Mouse (Mus musculus) hindbrain, embryonic 10.5 days (tissue): ENCODE data around the gene Slc36a2. TPM values are rescaled to one million over a fixed set of nuclear protein-coding genes. Genes with fewer than 3 reads are reported as not detected.

Source experiments
- DNase-seq: peaks from one replicate; pipeline ENCODE4 v3.0.0-alpha.2; 2017; ENCODE audit warnings: low spot score
- H3K27ac ChIP-seq: fragments of 300-500 bp; sonication (generic); 2 replicates; pipeline ENCODE4 v1.5.1; 2016; ENCODE audit warnings: mild to moderate bottlenecking, moderate library complexity
- H3K27me3 ChIP-seq: fragments of 300-500 bp; sonication (generic); 2 replicates; pipeline ENCODE4 v1.6.1; 2016; ENCODE audit warnings: mild to moderate bottlenecking; ENCODE audit not compliant: poor library complexity, insufficient read depth, severe bottlenecking
- H3K36me3 ChIP-seq: fragments of 300-500 bp; sonication (generic); 2 replicates; pipeline ENCODE4 v1.6.1; 2016; ENCODE audit warnings: mild to moderate bottlenecking, moderate library complexity
- H3K4me1 ChIP-seq: fragments of 300-500 bp; sonication (generic); replicated peaks from 2 replicates; pipeline ENCODE4 v1.6.1; 2016; ENCODE audit warnings: mild to moderate bottlenecking
- H3K4me3 ChIP-seq: fragments of 300-500 bp; sonication (generic); 2 replicates; pipeline ENCODE4 v1.5.1; 2016; ENCODE audit warnings: mild to moderate bottlenecking, moderate library complexity
- H3K9me3 ChIP-seq: fragments of 300-500 bp; sonication (generic); 2 replicates; pipeline ENCODE4 v1.6.1; 2016; ENCODE audit warnings: mild to moderate bottlenecking, moderate library complexity
- WGBS: fragments of 180-500 bp; shearing (Covaris S2); methylation state at CpG from one replicate; pipeline ENCODE4 v1.1.7; 2016; 5-methylcytosine and 5-hydroxymethylcytosine counted together
- polyA plus RNA-seq: library from polyadenylated mRNA; unstranded; fragments of >200 nt; fragmentation: Nextera tagmentation; extraction: Ambion mirVana; gene quantifications from 2 replicates; pipeline ENCODE4 v1.2.1, GENCODE M21; 2016

The Slc36a2 gene
- polyA plus RNA-seq, 1 experiment from 2014 or later: 1.0 TPM

DNA sequence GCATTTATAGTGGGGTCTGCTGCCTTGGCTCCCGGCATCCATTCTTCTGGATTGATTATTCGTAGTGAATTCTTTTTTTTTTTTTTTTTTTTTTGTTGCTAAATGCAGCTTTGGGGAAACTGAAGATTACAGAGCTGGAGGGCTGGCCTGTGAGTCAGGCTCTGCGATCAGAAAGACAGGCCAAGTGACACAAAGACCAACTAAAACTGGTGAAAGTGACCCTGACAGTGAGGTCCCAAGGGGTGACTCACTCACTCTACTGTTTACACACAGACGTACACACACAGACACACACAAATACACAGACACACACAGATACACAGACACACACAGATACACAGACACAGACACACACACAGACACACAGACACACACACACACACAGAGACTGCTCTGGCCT, 14.4 kb downstream of the Slc36a2 start:
- H3K36me3 ChIP-seq: no peaks in the 10 kb centered on the region
- H3K9me3 ChIP-seq: peaks cover 3% of the 10 kb centered on the region; the same call in 1 of the 2 replicates
- WGBS: 83% methylated on average over 4 of the region's 4 CpGs
- DNase-seq: no peak
- H3K27ac ChIP-seq: no peak overlapping the region
- H3K4me3 ChIP-seq: no peak overlapping the region
- H3K4me1 ChIP-seq: no peaks in the 10 kb centered on the region
- H3K27me3 ChIP-seq: no peaks in the 10 kb centered on the region

DNA sequence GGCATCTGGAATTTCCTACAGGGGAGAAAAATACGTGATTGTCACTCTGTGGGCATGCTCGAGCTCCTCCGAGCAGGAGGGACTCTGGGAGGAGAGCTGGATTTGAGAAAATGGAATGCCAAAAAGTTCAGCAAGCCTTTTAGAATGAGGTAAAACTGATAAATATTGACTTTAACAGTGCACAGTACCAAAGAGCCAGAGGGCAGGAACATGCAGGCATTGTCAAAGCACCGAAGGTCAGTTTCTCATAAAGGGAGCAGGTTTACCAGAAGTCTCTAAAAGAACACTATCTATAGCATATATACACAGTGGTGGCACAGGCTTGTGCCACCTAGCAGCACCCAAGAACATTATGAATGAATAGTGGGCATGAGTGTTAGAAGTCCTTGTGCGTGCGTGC, 16.0 kb downstream of the Slc36a2 start:
- Histone ChIP-seq H3K36me3 (no peaks in the 10 kb centered on the region), H3K9me3 (peaks cover 3% of the 10 kb centered on the region; the same call in 1 of the 2 replicates), H3K27me3 (no peaks in the 10 kb centered on the region), H3K27ac (no peak overlapping the region), H3K4me1 (no peaks in the 10 kb centered on the region), H3K4me3 (no peak overlapping the region)
- no peak for DNase-seq
- 86% methylated on average over 6 of the region's 6 CpGs for WGBS

DNA sequence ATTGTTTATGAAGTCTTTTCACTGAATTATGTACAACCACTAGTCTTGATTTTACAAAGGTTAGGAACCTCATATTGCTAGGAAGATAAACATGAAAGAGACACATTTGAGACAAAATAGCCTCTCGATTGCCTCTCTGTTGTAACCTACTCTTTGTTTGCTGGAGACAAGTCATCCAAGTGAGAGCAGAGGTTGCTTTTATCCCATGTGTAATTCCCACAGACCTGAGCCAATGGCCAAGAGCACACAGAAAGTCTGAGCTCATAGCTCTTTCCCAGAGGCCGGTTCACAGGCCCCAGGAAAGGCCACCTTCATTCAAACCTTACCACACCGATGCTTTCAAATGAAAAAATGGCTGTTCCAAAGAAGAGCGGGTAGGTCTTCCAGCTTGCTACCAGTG, 16.4 kb downstream of the Slc36a2 start:
- no peaks in the 10 kb centered on the region for H3K4me1 ChIP-seq
- no peak overlapping the region for H3K27ac ChIP-seq
- DNase-seq: no peak
- WGBS: 83% methylated on average over 4 of the region's 4 CpGs
- H3K9me3 ChIP-seq: peaks cover 3% of the 10 kb centered on the region; the same call in 1 of the 2 replicates
- no peaks in the 10 kb centered on the region for H3K36me3 ChIP-seq
- no peaks in the 10 kb centered on the region for H3K27me3 ChIP-seq
- no peak overlapping the region for H3K4me3 ChIP-seq

DNA sequence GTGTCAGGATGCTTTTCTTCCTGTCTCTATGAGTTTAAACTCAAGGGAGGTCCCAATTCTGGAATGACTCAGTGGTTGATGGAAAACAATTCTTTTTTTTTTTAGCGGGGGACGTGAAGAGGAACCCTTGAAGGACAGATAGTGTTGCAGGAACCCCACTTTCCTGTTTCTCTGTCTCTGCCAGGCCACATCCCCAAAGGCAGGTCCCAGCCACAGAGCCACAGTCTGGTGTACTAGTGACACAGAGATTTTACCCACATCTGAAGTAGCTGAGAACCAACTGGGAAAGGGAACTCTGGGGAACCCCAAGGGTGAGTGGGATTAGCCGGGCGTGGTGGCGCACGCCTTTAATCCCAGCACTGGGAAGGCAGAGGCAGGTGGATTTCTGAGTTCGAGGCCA, 19.1 kb downstream of the Slc36a2 start:
- no peaks in the 10 kb centered on the region for H3K9me3 ChIP-seq
- WGBS: 91% methylated on average over 7 of the region's 7 CpGs
- no peak overlapping the region for H3K27ac ChIP-seq
- H3K4me1 ChIP-seq: no peaks in the 10 kb centered on the region
- H3K36me3 ChIP-seq: no peaks in the 10 kb centered on the region
- no peaks in the 10 kb centered on the region for H3K27me3 ChIP-seq
- DNase-seq: no peak
- H3K4me3 ChIP-seq: no peak overlapping the region

DNA sequence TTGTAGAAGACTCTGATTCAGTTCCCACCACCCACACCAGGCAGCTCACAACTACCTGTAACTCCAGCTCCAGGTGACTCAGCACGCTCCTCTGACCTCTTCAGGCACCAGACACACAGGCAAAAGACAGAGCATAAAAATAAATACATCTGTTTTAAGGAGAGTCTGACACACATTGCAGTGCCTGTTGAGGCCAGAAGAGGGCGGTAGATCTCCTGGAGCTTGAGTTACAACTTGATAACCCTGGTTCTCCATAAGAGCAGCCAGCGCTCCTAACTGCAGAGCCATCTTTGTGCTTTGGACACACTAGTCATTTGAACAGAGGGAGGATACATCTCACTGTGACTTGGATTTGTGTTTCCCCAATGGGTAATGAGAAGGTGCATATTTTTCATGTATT, 20.2 kb downstream of the Slc36a2 start:
- Histone ChIP-seq H3K4me3 (no peak overlapping the region), H3K9me3 (no peaks in the 10 kb centered on the region), H3K36me3 (no peaks in the 10 kb centered on the region), H3K27me3 (no peaks in the 10 kb centered on the region), H3K27ac (no peak overlapping the region), H3K4me1 (no peaks in the 10 kb centered on the region)
- WGBS: 40% methylated on average over 3 of the region's 3 CpGs
- peak; percentile 20 for DNase-seq

DNA sequence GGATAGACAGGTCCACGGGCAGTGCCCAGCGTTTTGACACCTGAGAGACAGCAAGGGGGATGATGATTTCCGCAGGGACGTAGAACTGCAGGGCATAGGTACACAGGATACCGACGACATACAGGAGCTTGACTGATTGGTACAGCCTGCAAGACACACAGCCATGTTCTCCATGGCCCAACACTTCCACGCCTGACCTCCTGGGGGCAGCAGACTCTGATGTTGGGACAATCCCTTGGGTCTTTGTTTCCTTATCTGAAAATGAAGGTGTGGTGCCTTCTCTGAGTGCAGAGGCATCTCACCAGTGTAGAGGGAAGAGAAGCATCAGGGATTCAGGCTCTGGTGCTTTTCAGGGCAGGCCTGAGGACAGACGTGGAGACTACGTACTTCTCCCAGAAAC, 22.2 kb downstream of the Slc36a2 start:
- Histone ChIP-seq H3K4me3 (no peak overlapping the region), H3K27me3 (no peaks in the 10 kb centered on the region), H3K36me3 (no peaks in the 10 kb centered on the region), H3K27ac (no peak overlapping the region), H3K9me3 (no peaks in the 10 kb centered on the region), H3K4me1 (no peaks in the 10 kb centered on the region)
- peak; percentile 41 for DNase-seq
- 48% methylated on average over 9 of the region's 9 CpGs for WGBS

DNA sequence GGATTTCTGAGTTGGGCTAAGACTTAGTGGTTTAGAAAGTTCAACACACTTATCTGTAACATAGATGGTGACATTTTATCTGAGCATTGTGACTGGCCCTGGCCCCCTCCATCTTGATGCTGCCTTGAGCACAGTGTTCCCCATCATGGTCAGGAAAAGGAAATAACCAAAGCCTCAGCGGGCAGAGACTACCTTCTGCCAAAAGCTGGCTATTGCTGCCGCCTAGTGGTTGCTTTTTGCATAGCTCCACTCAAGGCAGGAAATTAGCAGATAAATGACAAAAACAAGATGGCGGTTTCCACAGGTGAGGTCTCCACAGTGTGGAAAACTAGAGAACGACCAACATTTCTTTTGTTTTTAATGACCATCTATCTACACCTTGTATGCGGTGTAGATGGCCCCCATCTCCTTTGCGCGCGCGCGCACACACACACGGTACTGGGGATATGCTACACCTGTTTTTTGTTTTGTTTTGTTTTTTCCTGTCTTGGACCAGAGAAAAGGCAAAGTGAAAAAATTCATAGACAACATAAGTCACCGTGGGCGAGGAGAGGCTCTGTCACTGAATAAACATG, 26.0 kb downstream of the Slc36a2 start:
- WGBS: 55% methylated on average over 13 of the region's 13 CpGs

DNA sequence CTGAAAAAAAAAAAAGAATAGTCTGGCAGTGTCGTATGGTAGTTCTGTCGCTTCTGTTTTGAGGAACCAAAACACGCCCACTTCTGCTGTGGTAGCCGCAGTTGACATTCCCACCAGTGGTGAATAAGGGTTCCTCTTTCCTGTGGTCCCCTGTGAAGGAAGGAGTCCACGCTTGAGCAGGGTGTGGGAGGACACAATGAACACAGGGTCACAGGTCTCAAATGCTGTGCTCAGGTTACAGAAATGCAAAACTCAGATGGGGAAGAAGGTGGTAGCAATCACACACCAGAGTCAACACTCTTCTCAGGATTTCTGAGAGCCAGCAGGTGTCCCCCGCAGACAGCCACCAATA, 29.8 kb downstream of the Slc36a2 start:
- Histone ChIP-seq H3K36me3 (no peaks in the 10 kb centered on the region), H3K27ac (no peak overlapping the region), H3K4me3 (no peak overlapping the region), H3K27me3 (no peaks in the 10 kb centered on the region), H3K4me1 (no peaks in the 10 kb centered on the region), H3K9me3 (no peaks in the 10 kb centered on the region)
- DNase-seq: no peak
- 75% methylated on average over 6 of the region's 6 CpGs for WGBS

More for the DNA sequence above, 26.0 kb downstream of the Slc36a2 start:
- Histone ChIP-seq H3K4me3 (no peak overlapping the region), H3K36me3 (no peaks in the 10 kb centered on the region), H3K4me1 (no peaks in the 10 kb centered on the region), H3K9me3 (no peaks in the 10 kb centered on the region), H3K27ac (no peak overlapping the region), H3K27me3 (no peaks in the 10 kb centered on the region)
- DNase-seq: peak; percentile 79

DNA sequence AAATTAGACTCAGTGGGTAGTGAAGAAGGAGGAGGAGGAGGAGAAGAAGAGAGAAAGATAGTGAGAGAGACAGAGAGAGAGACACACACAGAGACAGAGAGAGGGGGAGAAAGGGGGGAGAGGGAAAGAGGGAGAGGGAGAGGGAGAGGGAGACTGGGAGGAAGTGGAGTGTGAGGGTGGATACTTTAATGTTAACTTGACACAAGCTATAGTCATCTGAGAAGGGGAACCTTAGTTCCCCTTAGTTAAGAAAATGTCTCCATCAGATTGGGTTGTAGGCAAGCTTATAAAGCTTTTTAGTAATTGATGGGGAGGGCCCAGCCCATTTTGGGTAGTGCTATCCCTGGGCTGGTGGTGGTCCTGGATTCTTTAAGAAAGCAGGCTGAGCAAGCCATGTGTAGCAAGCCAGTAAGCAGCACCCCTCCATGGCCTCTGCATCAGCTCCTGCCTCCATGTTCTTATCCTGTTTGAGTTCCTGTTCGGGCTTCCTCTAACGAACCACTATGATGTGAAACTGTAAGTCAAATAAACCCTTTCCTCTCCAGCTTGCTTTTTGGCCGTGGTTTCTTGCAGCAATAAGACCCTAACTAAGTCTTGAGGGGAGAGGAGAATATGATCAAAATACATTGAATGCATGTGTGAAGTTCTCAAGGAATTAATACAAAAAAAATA, 30.3 kb downstream of the Slc36a2 start:
- Histone ChIP-seq H3K36me3 (no peaks in the 10 kb centered on the region), H3K4me3 (no peak overlapping the region), H3K4me1 (no peaks in the 10 kb centered on the region), H3K27ac (no peak overlapping the region), H3K9me3 (no peaks in the 10 kb centered on the region), H3K27me3 (no peaks in the 10 kb centered on the region)
- WGBS: 77% methylated on average over 3 of the region's 3 CpGs
- no peak for DNase-seq

DNA sequence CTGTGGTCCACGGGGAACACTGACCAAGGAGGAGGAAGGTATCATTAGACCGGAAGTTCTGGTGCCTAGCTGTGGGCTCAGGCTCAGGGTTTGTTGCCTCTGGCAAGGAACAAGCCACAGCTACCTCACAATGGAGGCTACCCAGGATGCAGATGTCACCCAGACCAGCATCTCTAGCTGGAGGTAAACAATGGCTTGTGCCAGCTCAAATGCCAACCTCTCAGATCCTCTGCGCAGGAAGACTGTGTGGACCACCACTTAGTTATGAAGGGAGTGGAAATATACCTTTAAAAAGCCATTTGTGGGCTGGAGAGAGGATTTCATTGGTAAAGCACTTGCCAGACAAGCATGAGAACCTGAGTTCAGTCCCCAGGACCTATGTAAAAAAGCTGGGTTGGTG, 33.3 kb downstream of the Slc36a2 start, which contains the start of gene Slc36a3:
TSS of gene Slc36a3 (minus strand) at position 101 of the 400 bp plus-strand sequence.
- Histone ChIP-seq H3K9me3 (no peaks in the 10 kb centered on the region), H3K36me3 (no peaks in the 10 kb centered on the region), H3K4me3 (no peak within 1 kb of the TSS), H3K27ac (no peak within 1 kb of the TSS), H3K27me3 (no peaks in the 10 kb centered on the region), H3K4me1 (no peaks in the 10 kb centered on the region)
- no peak for DNase-seq
- 83% methylated on average over 3 of the region's 3 CpGs for WGBS

DNA sequence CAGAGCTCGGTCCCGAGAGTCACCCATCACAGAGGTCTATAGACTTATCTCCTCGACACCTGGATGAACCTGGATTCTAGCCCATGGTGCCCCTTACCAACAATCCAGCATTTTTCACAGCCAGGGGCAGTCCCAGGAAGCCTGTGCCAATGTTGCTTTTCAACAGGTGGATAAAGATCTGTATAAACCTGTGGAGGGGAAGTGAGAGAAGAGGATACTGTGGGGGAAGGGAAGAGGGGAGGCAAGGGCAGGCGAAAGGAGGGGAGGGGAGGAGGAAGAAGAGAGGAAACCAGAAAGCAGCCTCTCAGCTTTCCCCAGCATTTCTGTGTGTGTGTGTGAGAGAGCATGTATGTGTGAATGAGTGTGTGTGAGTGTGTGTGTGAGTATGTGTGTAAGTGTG, 36.4 kb downstream of the Slc36a2 start:
- Histone ChIP-seq H3K4me3 (no peak overlapping the region), H3K27ac (no peak overlapping the region), H3K36me3 (no peaks in the 10 kb centered on the region), H3K4me1 (no peaks in the 10 kb centered on the region), H3K9me3 (no peaks in the 10 kb centered on the region), H3K27me3 (no peaks in the 10 kb centered on the region)
- WGBS: 90% methylated on average over 4 of the region's 4 CpGs
- DNase-seq: no peak

DNA sequence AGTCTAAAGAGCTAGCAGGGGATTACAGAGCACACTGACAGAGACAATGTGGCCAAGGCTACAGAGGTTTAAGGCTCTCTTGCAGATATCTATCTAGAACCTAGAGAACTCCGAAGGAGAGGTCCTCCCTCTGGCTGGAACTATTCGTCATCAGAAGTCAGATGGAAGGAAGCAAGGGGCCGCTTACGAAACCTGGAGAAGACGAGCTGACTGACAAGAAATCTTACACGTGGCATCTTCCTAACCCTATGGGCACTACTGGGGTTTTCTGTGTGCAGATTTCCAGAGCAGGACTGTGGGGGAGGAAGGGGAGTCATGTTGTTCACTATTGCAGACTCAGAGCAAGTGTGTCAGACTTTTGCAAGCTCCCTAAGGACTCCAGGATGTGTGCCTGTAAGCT, 37.5 kb downstream of the Slc36a2 start:
- WGBS: 67% methylated on average over 6 of the region's 6 CpGs
- DNase-seq: no peak
- no peak overlapping the region for H3K4me3 ChIP-seq
- H3K9me3 ChIP-seq: no peaks in the 10 kb centered on the region
- no peaks in the 10 kb centered on the region for H3K36me3 ChIP-seq
- H3K4me1 ChIP-seq: no peaks in the 10 kb centered on the region
- no peak overlapping the region for H3K27ac ChIP-seq
- no peaks in the 10 kb centered on the region for H3K27me3 ChIP-seq

DNA sequence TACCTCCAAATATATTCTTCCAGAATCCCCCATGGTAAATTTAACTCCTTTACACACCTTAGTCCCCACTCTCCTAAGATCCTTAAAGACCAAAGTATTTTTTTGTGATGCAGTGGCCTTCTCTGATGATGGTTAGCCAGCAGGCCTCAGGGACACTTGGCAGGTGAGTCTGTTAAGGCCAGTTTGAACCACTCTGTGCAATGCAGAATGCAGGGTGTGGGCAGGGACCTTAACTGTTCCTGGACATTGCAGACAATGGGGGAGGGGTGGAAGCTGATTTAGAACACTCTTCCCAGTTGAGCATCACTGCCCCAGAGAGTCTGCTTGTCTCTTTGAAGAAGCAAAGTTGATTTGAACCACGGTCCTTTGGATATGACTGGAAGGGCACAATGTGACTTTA, 38.0 kb downstream of the Slc36a2 start:
- H3K4me3 ChIP-seq: no peak overlapping the region
- no peaks in the 10 kb centered on the region for H3K4me1 ChIP-seq
- H3K9me3 ChIP-seq: no peaks in the 10 kb centered on the region
- no peak overlapping the region for H3K27ac ChIP-seq
- no peak for DNase-seq
- WGBS: 66% methylated on average over 1 of the region's 1 CpGs
- H3K36me3 ChIP-seq: no peaks in the 10 kb centered on the region
- H3K27me3 ChIP-seq: no peaks in the 10 kb centered on the region
